Mouse (Mus musculus): ENCODE data around the gene 4930404N11Rik. TPM values are rescaled to one million over a fixed set of nuclear protein-coding genes. Genes with fewer than 3 reads are reported as not detected.

Gene 4930404N11Rik
- polyA plus RNA-seq, 1 experiment from 2014 or later = 1.1 TPM

GRCm38 (mm10) chr10:81363436-81364346 lies 1.9 kb downstream of the 4930404N11Rik start:
- 5% methylated on average over 54 of the region's 54 CpGs for WGBS
- peak; percentile 49; the same call in 1 of the 2 replicates for ATAC-seq (ENCODE audit: extremely low read depth, insufficient number of reproducible peaks, low FRiP score, low TSS enrichment)

GRCm38 (mm10) chr10:81362336-81362949 lies 3.2 kb downstream of the 4930404N11Rik start:
- Histone ChIP-seq H3K9me3 (no peaks in the 10 kb centered on the region), H3K27me3 (replicated peaks) (peaks cover 7% of the 10 kb centered on the region; the same call in 1 of the 2 replicates), H3K4me3 (peak overlapping the region; percentile 52; the same call in 1 of the 2 replicates), H3K36me3 (peaks cover 32% of the 10 kb centered on the region), H3K4me2 (peak overlapping the region; percentile 81), H3K4me1 (peaks cover 97% of the 10 kb centered on the region), H3K27ac (replicated peaks) (peak overlapping the region; percentile 96), H3K9ac (peak overlapping the region; percentile 83)
- no peak for ATAC-seq (ENCODE audit: extremely low read depth, insufficient number of reproducible peaks, low FRiP score, low TSS enrichment)
- 30% methylated on average over 12 of the region's 12 CpGs for whole genome bisulfite sequencing

More at GRCm38 (mm10) chr10:81363436-81364346, 1.9 kb downstream of the 4930404N11Rik start:
- peak overlapping the region; percentile 83 for H3K9ac ChIP-seq
- H3K27ac ChIP-seq (replicated peaks) = peak overlapping the region; percentile 96
- peak overlapping the region; percentile 52 for H3K4me3 ChIP-seq
- peaks cover 86% of the 10 kb centered on the region for H3K4me1 ChIP-seq
- peaks cover 45% of the 10 kb centered on the region for H3K36me3 ChIP-seq
- H3K4me2 ChIP-seq = peak overlapping the region; percentile 81
- H3K27me3 ChIP-seq (replicated peaks) = peaks cover 7% of the 10 kb centered on the region; the same call in 1 of the 2 replicates
- H3K9me3 ChIP-seq = no peaks in the 10 kb centered on the region

- Histone ChIP-seq H3K9ac (peak overlapping the region; percentile 60), H3K4me1 (peaks cover 89% of the 10 kb centered on the region), H3K36me3 (peaks cover 18% of the 10 kb centered on the region), H3K4me2 (peak overlapping the region; percentile 21; the same call in 1 of the 2 replicates), H3K4me3 (no peak overlapping the region), H3K27me3 (replicated peaks) (peaks cover 7% of the 10 kb centered on the region; the same call in 1 of the 2 replicates), H3K27ac (replicated peaks) (peak overlapping the region; percentile 61), H3K9me3 (no peaks in the 10 kb centered on the region)
- no peak for ATAC-seq (ENCODE audit: extremely low read depth, insufficient number of reproducible peaks, low FRiP score, low TSS enrichment)
- 66% methylated on average over 8 of the region's 8 CpGs for WGBS
Observed at GRCm38 (mm10) chr10:81360721-81361120, 4.9 kb downstream of the 4930404N11Rik start.

GRCm38 (mm10) chr10:81358841-81359240 lies 6.8 kb downstream of the 4930404N11Rik start:
- H3K27ac ChIP-seq (replicated peaks) = peak overlapping the region; percentile 70
- H3K4me1 ChIP-seq = peaks cover 70% of the 10 kb centered on the region
- peak overlapping the region; percentile 96 for H3K9ac ChIP-seq
- H3K4me3 ChIP-seq = peak overlapping the region; percentile 92
- no peak for ATAC-seq (ENCODE audit: extremely low read depth, insufficient number of reproducible peaks, low FRiP score, low TSS enrichment)
- H3K27me3 ChIP-seq (replicated peaks) = no peaks in the 10 kb centered on the region; the same call in 1 of the 2 replicates
- peaks cover 18% of the 10 kb centered on the region for H3K36me3 ChIP-seq
- peak overlapping the region; percentile 99 for H3K4me2 ChIP-seq
- H3K9me3 ChIP-seq = no peaks in the 10 kb centered on the region
- WGBS = 48% methylated on average over 1 of the region's 1 CpGs

GRCm38 (mm10) chr10:81358209-81358608 lies 7.4 kb downstream of the 4930404N11Rik start:
- H3K36me3 ChIP-seq = peaks cover 18% of the 10 kb centered on the region
- peaks cover 63% of the 10 kb centered on the region for H3K4me1 ChIP-seq
- H3K9ac ChIP-seq = peak overlapping the region; percentile 96
- H3K27me3 ChIP-seq (replicated peaks) = no peaks in the 10 kb centered on the region
- peak overlapping the region; percentile 99 for H3K4me2 ChIP-seq
- no peak for ATAC-seq (ENCODE audit: extremely low read depth, insufficient number of reproducible peaks, low FRiP score, low TSS enrichment)
- WGBS = 19% methylated on average over 4 of the region's 4 CpGs
- peak overlapping the region; percentile 70 for H3K27ac ChIP-seq (replicated peaks)
- peak overlapping the region; percentile 92 for H3K4me3 ChIP-seq
- no peaks in the 10 kb centered on the region for H3K9me3 ChIP-seq

GRCm38 (mm10) chr10:81356991-81357844 lies 8.4 kb downstream of the 4930404N11Rik start, which contains the start of gene Mfsd12:
Mfsd12 (plus strand) TSS chr10:81357491.
- Histone ChIP-seq H3K4me3 (peak within 1 kb of the TSS; percentile 92), H3K9me3 (no peaks in the 10 kb centered on the region), H3K4me2 (peak within 1 kb of the TSS; percentile 99), H3K27ac (replicated peaks) (peak within 1 kb of the TSS; percentile 70), H3K36me3 (peaks cover 14% of the 10 kb centered on the region), H3K27me3 (replicated peaks) (no peaks in the 10 kb centered on the region), H3K9ac (peak within 1 kb of the TSS; percentile 96), H3K4me1 (peaks cover 54% of the 10 kb centered on the region)
- ATAC-seq (ENCODE audit: extremely low read depth, insufficient number of reproducible peaks, low FRiP score, low TSS enrichment) = peak; percentile 83
- WGBS = 2% methylated on average over 79 of the region's 79 CpGs

- no peak for ATAC-seq (ENCODE audit: extremely low read depth, insufficient number of reproducible peaks, low FRiP score, low TSS enrichment)
- Histone ChIP-seq H3K9ac (peak overlapping the region; percentile 28), H3K4me1 (peaks cover 51% of the 10 kb centered on the region), H3K9me3 (no peaks in the 10 kb centered on the region), H3K4me2 (peak overlapping the region; percentile 99), H3K36me3 (peaks cover 7% of the 10 kb centered on the region), H3K27me3 (replicated peaks) (no peaks in the 10 kb centered on the region), H3K4me3 (peak overlapping the region; percentile 92), H3K27ac (replicated peaks) (no peak overlapping the region)
- WGBS = 49% methylated on average over 12 of the region's 12 CpGs
Observed at GRCm38 (mm10) chr10:81356352-81356990, 9.1 kb downstream of the 4930404N11Rik start.

GRCm38 (mm10) chr10:81355533-81355932 lies 10.1 kb downstream of the 4930404N11Rik start:
- ATAC-seq (ENCODE audit: extremely low read depth, insufficient number of reproducible peaks, low FRiP score, low TSS enrichment) = no peak
- 67% methylated on average over 4 of the region's 4 CpGs for WGBS
- peaks cover 48% of the 10 kb centered on the region for H3K4me1 ChIP-seq
- H3K9ac ChIP-seq = no peak overlapping the region
- H3K27me3 ChIP-seq (replicated peaks) = no peaks in the 10 kb centered on the region
- H3K4me3 ChIP-seq = no peak overlapping the region
- H3K36me3 ChIP-seq = no peaks in the 10 kb centered on the region
- no peak overlapping the region for H3K4me2 ChIP-seq
- no peak overlapping the region for H3K27ac ChIP-seq (replicated peaks)
- no peaks in the 10 kb centered on the region for H3K9me3 ChIP-seq

- Histone ChIP-seq H3K27ac (replicated peaks) (no peak overlapping the region), H3K9ac (0 out of 2 replicates have a peak overlapping the region, but pooled peaks have one; percentile 28), H3K4me3 (no peak overlapping the region), H3K9me3 (no peaks in the 10 kb centered on the region), H3K4me2 (no peak overlapping the region), H3K27me3 (replicated peaks) (no peaks in the 10 kb centered on the region), H3K36me3 (no peaks in the 10 kb centered on the region), H3K4me1 (peaks cover 42% of the 10 kb centered on the region)
- 56% methylated on average over 9 of the region's 9 CpGs for WGBS
- no peak for ATAC-seq (ENCODE audit: extremely low read depth, insufficient number of reproducible peaks, low FRiP score, low TSS enrichment)
Observed at GRCm38 (mm10) chr10:81354738-81355477, 10.7 kb downstream of the 4930404N11Rik start.

All from heart, embryonic 13.5 days (tissue).